Mouse (Mus musculus) spleen, adult 2 months (tissue): ENCODE results near the gene Fbxo42.

ENCODE experiments used
- CTCF ChIP-seq: fragments of 200-500 bp; IDR thresholded peaks from 2 replicates; pipeline ENCODE4 v1.5.1; 2011; ENCODE audit warnings: mild to moderate bottlenecking, inconsistent platforms; ENCODE audit not compliant: insufficient read depth, insufficient read length, insufficient replicate concordance; ENCODE audit errors: extremely low read depth
- POLR2A ChIP-seq: fragments of 200-500 bp; IDR thresholded peaks from 2 replicates; pipeline ENCODE4 v1.6.1; 2011; ENCODE audit warnings: low read depth, low read length, inconsistent platforms

DNA sequence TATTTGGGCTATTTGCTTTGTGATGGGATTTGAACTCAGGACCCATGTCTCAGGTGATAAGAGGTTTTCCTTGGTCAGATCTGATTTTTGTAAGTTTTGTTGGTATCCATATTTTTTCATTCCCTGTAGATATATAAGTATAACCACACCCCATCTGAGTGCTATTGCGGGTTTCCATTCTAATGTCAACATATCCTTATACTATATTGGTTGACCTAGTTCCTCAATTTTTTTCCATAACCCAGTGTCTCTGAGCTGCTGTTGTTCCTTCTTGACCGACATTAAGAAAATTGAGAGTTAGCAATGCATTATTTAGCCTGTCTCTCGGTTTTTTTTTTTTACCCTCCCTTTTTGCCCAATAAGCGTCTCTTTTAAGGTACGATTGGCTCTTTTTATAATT, 75.0 kb downstream of the Fbxo42 start:
- TF ChIP-seq POLR2A = no peak
- TF ChIP-seq CTCF = no peak
